Mouse (Mus musculus) urinary bladder, postnatal 36 days (tissue): ENCODE results near the gene Lhpp.
A peak's percentile ranks its signal among the peaks of the same experiment; 100 is the strongest.

ENCODE experiments used
- DNase-seq, 2 experiments: peaks; one replicate each; pipeline ENCODE4 v3.0.0; 2022; ENCODE audit warnings: low spot score in 2 of 2, mixed read lengths in 1 of 2

Gene Lhpp

GRCm38 (mm10) chr7:132610468-132611318 lies at the start of gene Lhpp:
Lhpp (plus strand) TSS chr7:132610638.
- DNase-seq: peak; percentile 70 to 85

- DNase-seq: no peak
Measured at GRCm38 (mm10) chr7:132565831-132566230, 44.6 kb upstream of the Lhpp start.

GRCm38 (mm10) chr7:132568817-132569216 lies 41.6 kb upstream of the Lhpp start:
- peak in 1 of 2 experiments; percentile 12 for DNase-seq

- DNase-seq: peak in 1 of 2 experiments; percentile 22
Measured at GRCm38 (mm10) chr7:132570071-132570470, 40.4 kb upstream of the Lhpp start.

GRCm38 (mm10) chr7:132571481-132571880 lies 39.0 kb upstream of the Lhpp start:
- DNase-seq: peak in 1 of 2 experiments; percentile 33

DNA sequence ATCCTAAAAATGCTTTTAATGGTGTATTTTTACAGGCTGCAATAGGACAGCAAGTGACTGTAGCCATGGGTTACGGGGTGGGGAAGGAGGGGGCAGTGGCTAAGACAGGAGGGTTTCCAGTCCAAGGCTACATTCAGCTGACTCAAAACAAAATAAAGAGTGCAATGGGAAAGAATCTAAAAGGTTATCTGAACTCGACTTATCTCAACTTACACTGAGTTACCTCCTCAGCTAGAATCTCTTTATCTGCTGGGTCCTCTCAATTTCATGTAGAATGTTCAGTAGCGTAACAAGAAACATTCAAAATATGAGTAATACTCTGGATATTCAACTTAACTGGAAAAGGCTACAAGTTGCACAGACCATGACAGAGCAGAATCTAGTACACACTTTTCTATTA lies 37.7 kb upstream of the Lhpp start:
- no peak for DNase-seq

GRCm38 (mm10) chr7:132573205-132573604 lies 37.2 kb upstream of the Lhpp start:
- DNase-seq: no peak

- no peak for DNase-seq
Measured at GRCm38 (mm10) chr7:132574646-132575045, 35.8 kb upstream of the Lhpp start.

DNA sequence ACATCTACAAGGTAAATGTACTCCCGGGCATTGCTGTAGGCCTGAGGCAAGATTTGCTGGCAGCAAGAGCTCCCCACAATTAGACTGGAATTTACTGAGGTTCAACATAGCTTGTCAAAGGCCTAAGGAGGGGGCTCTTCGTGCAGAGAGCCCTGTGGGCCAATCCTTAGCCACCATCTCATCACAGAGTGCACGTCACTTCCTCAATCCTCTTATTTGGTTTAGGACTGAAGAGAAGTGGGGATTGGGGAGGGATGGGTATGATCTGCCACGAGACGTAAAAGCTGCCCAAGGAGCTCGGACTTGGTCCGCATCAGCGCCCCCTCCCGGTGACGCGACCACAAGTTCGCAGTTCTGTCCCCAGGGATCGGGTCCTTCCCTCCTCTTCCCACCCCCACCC lies 34.8 kb upstream of the Lhpp start:
- peak; percentile 66 to 74 for DNase-seq

- DNase-seq: peak; percentile 87 to 95
Measured at GRCm38 (mm10) chr7:132576116-132576650, 34.3 kb upstream of the Lhpp start, which contains the start of gene Oat. Oat (minus strand) TSS chr7:132576398.

DNA sequence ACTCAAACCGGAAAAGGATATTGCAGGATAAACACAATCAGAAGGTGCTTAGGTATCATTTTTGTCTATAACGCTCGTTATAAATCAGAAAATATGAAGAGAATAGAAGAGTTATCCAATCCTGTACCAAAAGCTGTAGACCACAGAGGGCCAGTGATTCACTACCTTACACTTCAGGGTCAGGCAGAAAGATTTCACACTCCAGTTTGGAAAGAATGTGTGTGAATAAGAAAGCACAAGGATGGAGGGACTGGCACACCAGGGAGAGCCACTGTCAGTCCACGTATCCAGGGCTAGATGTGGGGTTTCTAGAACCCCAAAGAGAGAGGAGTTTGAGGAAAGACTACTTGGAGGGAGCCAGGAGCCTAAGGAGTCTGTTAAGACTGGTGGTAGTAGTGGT lies 33.5 kb upstream of the Lhpp start:
- no peak for DNase-seq

- no peak for DNase-seq
Measured at GRCm38 (mm10) chr7:132580511-132580910, 29.9 kb upstream of the Lhpp start.

GRCm38 (mm10) chr7:132581441-132581840 lies 29.0 kb upstream of the Lhpp start:
- no peak for DNase-seq

GRCm38 (mm10) chr7:132585695-132586491 lies 24.5 kb upstream of the Lhpp start:
- no peak for DNase-seq

- no peak for DNase-seq
Measured at GRCm38 (mm10) chr7:132587167-132587566, 23.3 kb upstream of the Lhpp start.

GRCm38 (mm10) chr7:132589610-132590009 lies 20.8 kb upstream of the Lhpp start:
- DNase-seq: no peak

GRCm38 (mm10) chr7:132593762-132594161 lies 16.7 kb upstream of the Lhpp start:
- no peak for DNase-seq

- no peak for DNase-seq
Measured at GRCm38 (mm10) chr7:132594325-132594724, 16.1 kb upstream of the Lhpp start.

DNA sequence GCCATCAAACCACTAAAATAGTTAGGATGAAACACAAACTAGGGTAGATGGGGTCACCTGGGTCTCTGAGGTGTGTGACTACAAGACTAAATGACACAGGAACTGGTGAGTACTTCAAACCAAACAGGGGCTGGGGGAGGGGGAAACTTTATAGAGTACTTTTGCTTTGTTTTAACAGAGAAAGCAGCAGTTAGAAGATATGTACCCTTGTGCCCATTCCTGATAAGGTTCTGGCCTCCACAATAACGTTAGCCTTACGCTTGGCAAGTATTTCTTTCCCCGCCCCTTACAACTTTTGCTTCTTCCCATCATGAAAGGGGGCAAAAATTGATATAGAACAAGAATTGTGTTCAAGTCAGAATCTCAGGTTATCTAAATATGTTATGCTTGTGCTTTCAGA lies 14.7 kb upstream of the Lhpp start:
- no peak for DNase-seq

DNA sequence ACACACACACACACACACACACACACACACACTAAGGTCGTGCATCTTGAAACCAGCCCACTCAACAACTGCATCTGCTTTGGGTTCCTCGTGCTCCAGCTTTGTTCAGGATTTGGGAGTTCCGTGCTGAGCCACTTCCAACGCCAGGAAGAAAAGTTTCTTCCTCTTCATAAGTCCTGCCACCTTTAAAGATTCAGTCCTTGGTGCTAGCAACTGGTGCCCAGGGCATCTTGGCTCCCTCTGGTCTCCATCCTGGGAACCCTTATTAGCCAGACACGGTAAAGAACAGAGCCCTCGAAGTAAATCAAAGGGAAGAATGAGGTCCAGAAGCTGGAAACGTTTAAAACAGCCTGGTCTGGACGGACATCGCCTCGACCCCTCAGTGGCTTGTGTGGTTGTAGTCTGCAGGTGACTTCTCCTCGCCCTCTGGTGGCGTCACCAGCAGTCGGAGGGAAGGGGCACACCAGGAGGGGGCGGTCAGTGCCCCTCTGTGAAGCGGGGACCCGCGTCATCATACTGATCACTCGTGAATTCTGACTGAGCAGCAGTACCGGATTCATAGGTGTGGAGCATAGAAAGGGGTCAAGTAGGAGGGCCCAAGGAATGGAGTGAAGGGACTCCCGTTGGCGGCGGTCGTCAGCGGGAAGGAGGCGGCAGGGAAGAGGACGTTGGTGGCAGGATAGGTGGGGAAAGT lies 13.7 kb upstream of the Lhpp start:
- no peak for DNase-seq

DNA sequence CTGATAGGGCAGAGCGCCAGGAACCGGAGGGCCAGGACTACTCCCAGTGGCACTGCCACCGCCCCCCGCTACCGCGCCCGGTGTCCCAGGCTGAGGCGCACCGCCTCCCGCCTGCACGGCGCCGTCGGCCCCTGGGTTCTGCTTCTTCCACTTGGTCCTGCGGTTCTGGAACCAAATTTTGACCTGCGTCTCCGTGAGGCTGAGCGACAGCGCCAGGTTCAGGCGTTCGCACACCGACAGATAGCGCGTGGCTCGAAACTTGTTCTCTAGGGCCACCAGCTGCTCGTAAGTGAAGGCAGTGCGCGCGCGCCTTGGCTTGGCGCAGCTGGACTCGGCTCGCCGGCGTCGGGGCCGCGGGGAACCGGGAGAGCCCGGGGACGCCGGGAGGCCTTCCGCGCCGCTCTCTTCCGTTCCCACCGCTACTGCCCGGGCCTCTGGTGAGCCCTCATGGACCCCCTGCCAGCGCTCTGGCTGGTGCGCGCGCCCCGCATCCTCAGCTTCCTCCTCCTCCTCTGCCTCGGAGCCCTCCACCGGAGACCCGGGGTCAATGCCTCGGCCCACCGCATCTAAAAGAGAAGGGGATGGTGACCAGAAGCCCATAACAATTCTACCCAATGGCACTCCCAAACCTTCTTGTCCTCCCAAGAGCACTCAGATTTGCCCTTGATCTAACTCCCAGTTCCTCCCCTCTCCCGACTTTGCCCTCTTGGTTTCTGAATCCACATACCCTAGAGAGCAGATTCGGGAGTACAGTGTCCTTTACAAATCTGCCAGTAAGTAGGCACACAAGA lies 13.0 kb upstream of the Lhpp start:
- no peak for DNase-seq
